13 mouse cellular contexts compared by ENCODE assay signal in genomic region chr4:40063751-40064456, GRCm38 (mm10).
DNase-seq lines count a peak whose midpoint lies in the region; ATAC-seq and TF ChIP-seq lines count a peak whose summit lies in the region.
"Had no signal": no experiment of that assay in that cellular context is flagged by ENCODE, and none has a peak within 500 bp of the region (broad histone marks: within the 10 kb centered on the region; RNA-seq: fewer than 3 reads in every experiment).

No protein-coding gene starts in this region.

- H3K27me3 ChIP-seq in kidney, embryonic 16.5 days (ENCODE audit: insufficient read depth, low read length): no peaks in the 10 kb centered on the region
- H3K27me3 ChIP-seq: heart, embryonic 13.5 days; liver, embryonic 12.5 days; megakaryocyte, embryonic 14.5 days; neural tube, embryonic 13.5 days had no signal

- no peak overlapping the region for H3K9ac ChIP-seq in kidney, embryonic 16.5 days (replicated peaks; ENCODE audit: low read length)
- H3K9ac ChIP-seq: heart, embryonic 13.5 days; liver, embryonic 12.5 days; neural tube, embryonic 13.5 days had no signal

- intact Hi-C loops in gastrocnemius, adult 2 months (cut with DNase I): no loop called here
- intact Hi-C loops in left cerebral cortex, postnatal 25 days (cut with DNase I): no loop called here

- WGBS in kidney, embryonic 16.5 days: 34% methylated on average over 3 of the region's 3 CpGs

- no peaks in the 10 kb centered on the region for H3K36me3 ChIP-seq in kidney, embryonic 16.5 days (ENCODE audit: insufficient read depth, low read length)
- H3K36me3 ChIP-seq: heart, embryonic 13.5 days; liver, embryonic 12.5 days; neural tube, embryonic 13.5 days had no signal

- no peak for TF ChIP-seq CTCF in gastrocnemius, adult 2 months (IDR thresholded peaks at IDR 0.05)

- peaks cover 14% of the 10 kb centered on the region; the same call in 1 of the 2 replicates for H3K4me1 ChIP-seq in kidney, embryonic 16.5 days (ENCODE audit: insufficient read depth, low read length)
- H3K4me1 ChIP-seq: heart, embryonic 13.5 days; liver, embryonic 12.5 days; megakaryocyte, embryonic 14.5 days; neural tube, embryonic 13.5 days had no signal

- peak; percentile 23 for DNase-seq in gastrocnemius, adult 2 months
- no peak for DNase-seq in gastrocnemius, postnatal 4 days (ENCODE audit: low spot score in 2 of 2)
- no peak for DNase-seq in kidney, postnatal 36 days
- peak; percentile 47 for DNase-seq in A20 (ENCODE audit: low read depth, low spot score)
- peak; percentile 23 for DNase-seq in adrenal gland, postnatal 14 days
- no peak for DNase-seq in cerebellum, adult 11 months
- DNase-seq in left cerebral cortex, postnatal 25 days (ENCODE audit: low spot score in 2 of 2): no peak
- DNase-seq: kidney, adult 2 months had no signal

- peaks cover 5% of the 10 kb centered on the region for H3K9me3 ChIP-seq in kidney, embryonic 16.5 days (ENCODE audit: low read length)
- H3K9me3 ChIP-seq: liver, embryonic 12.5 days; neural tube, embryonic 13.5 days had no signal

- H3K4me3 ChIP-seq in gastrocnemius, adult 2 months: no peak overlapping the region
- no peak overlapping the region for H3K4me3 ChIP-seq in kidney, embryonic 16.5 days (ENCODE audit: low read length)
- H3K4me3 ChIP-seq: heart, embryonic 13.5 days; liver, embryonic 12.5 days; megakaryocyte, embryonic 14.5 days; neural tube, embryonic 13.5 days had no signal

- H3K27ac ChIP-seq in gastrocnemius, adult 2 months: no peak overlapping the region
- H3K27ac ChIP-seq in kidney, embryonic 16.5 days (ENCODE audit: low read length): no peak overlapping the region
- H3K27ac ChIP-seq: heart, embryonic 13.5 days; liver, embryonic 12.5 days; neural tube, embryonic 13.5 days had no signal

- no peak overlapping the region for H3K4me2 ChIP-seq in kidney, embryonic 16.5 days (replicated peaks; ENCODE audit: low read depth, low read length)
- H3K4me2 ChIP-seq: heart, embryonic 13.5 days; liver, embryonic 12.5 days; neural tube, embryonic 13.5 days had no signal

- ATAC-seq in kidney, embryonic 16.5 days (ENCODE audit: low FRiP score, low TSS enrichment): peak; percentile 80; the same call in 1 of the 2 replicates
- ATAC-seq: liver, embryonic 12.5 days had no signal

Comparison
In these comparisons a context has a peak if more than half of its experiments do, and no peak if none do; other contexts are left out.
1. DNase-seq: peak in gastrocnemius, adult 2 months (single experiment), A20 (single experiment) and adrenal gland, postnatal 14 days (single experiment); none in gastrocnemius, postnatal 4 days (0 of 2), kidney, postnatal 36 days (0 of 2), cerebellum, adult 11 months (single experiment) and left cerebral cortex, postnatal 25 days (0 of 2).